Mouse (Mus musculus) heart, adult 2 months (tissue): ENCODE measurements around the gene F5.

Experiments used
- CTCF ChIP-seq: fragments of 200-600 bp; IDR thresholded peaks from 2 replicates; pipeline ENCODE4 v1.8.1; 2022; ENCODE audit warnings: antibody characterized with exemption, mild to moderate bottlenecking, moderate library complexity
- EP300 ChIP-seq: fragments of 200-500 bp; IDR thresholded peaks from 2 replicates; pipeline ENCODE4 v1.6.1; 2011; ENCODE audit warnings: low read depth, low read length, control low read depth; ENCODE audit not compliant: insufficient read depth
- POLR2A ChIP-seq: fragments of 200-500 bp; IDR thresholded peaks from 2 replicates; pipeline ENCODE4 v1.6.1; 2011; ENCODE audit warnings: mild to moderate bottlenecking, low read depth, low read length, control low read depth; ENCODE audit not compliant: insufficient read depth

DNA sequence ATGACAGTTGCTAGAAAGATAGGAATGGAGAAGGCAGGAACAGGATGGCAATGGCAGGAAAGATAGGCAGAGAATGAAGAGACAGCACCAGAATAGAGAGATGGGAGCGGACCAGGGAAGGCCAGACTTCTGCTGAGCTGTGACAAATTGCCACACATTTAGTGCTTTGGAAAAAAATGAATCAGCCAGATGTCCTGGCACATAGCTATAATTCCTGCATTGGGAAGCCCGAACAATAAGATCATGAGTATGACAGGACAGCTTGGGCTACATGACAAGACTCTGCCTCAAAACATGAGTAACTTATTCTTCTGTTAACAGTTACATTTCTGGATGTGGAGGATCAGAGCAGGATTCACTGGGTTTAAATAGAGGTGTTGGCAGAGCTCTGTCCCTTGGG, 8.1 kb downstream of the F5 start:
- TF ChIP-seq CTCF (no peak), EP300 (no peak), POLR2A (no peak)
